Mouse (Mus musculus): Measurements from ENCODE around the gene Sh2d2a. TPM values are rescaled to one million over a fixed set of nuclear protein-coding genes. Genes with fewer than 3 reads are reported as not detected.
"Not testable (repeated sequence)": the region's sequence is repeated elsewhere in the genome, so short reads cannot be mapped to it uniquely, and the experiment has no call there.

The Sh2d2a gene
- not detected in 2 replicates for polyA plus RNA-seq (2016; fragmentation: Nextera tagmentation; extraction: Ambion mirVana)

- ATAC-seq (ENCODE audit: insufficient number of reproducible peaks, insufficient read depth, low FRiP score, low TSS enrichment, low read depth): no peak
- WGBS: 70% methylated on average over 7 of the region's 7 CpGs
- no peaks in the 10 kb centered on the region for H3K36me3 ChIP-seq
Measured at GRCm38 (mm10) chr3:87846650-87847110, at the start of gene Sh2d2a. Gene Sh2d2a, plus strand, starts transcription at chr3:87846755.

DNA sequence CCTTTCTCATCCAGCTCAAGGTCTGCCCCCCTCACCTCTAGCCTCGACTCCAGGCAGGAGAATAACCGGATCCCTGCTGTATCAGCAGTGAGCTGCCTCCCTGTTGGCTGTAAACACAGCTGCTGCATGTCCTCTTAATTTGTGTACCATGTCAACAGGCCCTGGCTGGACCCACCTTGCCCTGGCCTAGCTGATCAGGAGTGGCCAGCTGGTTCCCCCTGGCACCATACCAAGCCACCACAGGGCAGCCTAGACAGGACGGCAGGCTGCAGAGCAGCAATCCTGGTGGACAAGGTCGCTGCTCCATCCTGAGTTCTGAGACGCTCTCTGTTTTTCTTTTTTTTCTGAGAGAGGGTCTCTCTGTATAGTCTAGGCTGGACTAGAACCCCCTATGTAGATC lies 44.9 kb upstream of the Sh2d2a start:
- no peak overlapping the region for H3K4me3 ChIP-seq (replicated peaks)
- H3K36me3 ChIP-seq: no peaks in the 10 kb centered on the region
- 67% methylated on average over 5 of the region's 5 CpGs for WGBS
- H3K4me1 ChIP-seq (replicated peaks): peaks cover 25% of the 10 kb centered on the region
- no peak overlapping the region for H3K27ac ChIP-seq
- H3K4me2 ChIP-seq: no peak overlapping the region
- no peaks in the 10 kb centered on the region for H3K9me3 ChIP-seq
- H3K27me3 ChIP-seq: peaks cover 100% of the 10 kb centered on the region
- no peak for ATAC-seq (ENCODE audit: insufficient number of reproducible peaks, insufficient read depth, low FRiP score, low TSS enrichment, low read depth)
- H3K9ac ChIP-seq (replicated peaks): no peak overlapping the region

More at GRCm38 (mm10) chr3:87846650-87847110, at the start of gene Sh2d2a:
- no peak within 1 kb of the TSS for H3K4me2 ChIP-seq
- no peaks in the 10 kb centered on the region for H3K9me3 ChIP-seq
- H3K27me3 ChIP-seq: no peaks in the 10 kb centered on the region
- H3K9ac ChIP-seq (replicated peaks): no peak within 1 kb of the TSS
- no peaks in the 10 kb centered on the region for H3K4me1 ChIP-seq (replicated peaks)
- H3K4me3 ChIP-seq (replicated peaks): no peak within 1 kb of the TSS
- no peak within 1 kb of the TSS for H3K27ac ChIP-seq

GRCm38 (mm10) chr3:87804038-87804677 lies 42.4 kb upstream of the Sh2d2a start:
- no peak for ATAC-seq (ENCODE audit: insufficient number of reproducible peaks, insufficient read depth, low FRiP score, low TSS enrichment, low read depth)
- H3K36me3 ChIP-seq: no peaks in the 10 kb centered on the region
- H3K9ac ChIP-seq (replicated peaks): no peak overlapping the region
- H3K4me2 ChIP-seq: peak overlapping the region; percentile 47
- peak overlapping the region; percentile 23 for H3K4me3 ChIP-seq (replicated peaks)
- WGBS: 5% methylated on average over 26 of the region's 26 CpGs
- H3K9me3 ChIP-seq: no peaks in the 10 kb centered on the region
- H3K4me1 ChIP-seq (replicated peaks): peaks cover 6% of the 10 kb centered on the region
- peaks cover 100% of the 10 kb centered on the region for H3K27me3 ChIP-seq
- no peak overlapping the region for H3K27ac ChIP-seq

- no peaks in the 10 kb centered on the region for H3K36me3 ChIP-seq
- 5% methylated on average over 28 of the region's 28 CpGs for WGBS
- no peak overlapping the region for H3K27ac ChIP-seq
- H3K4me3 ChIP-seq (replicated peaks): peak overlapping the region; percentile 23
- H3K27me3 ChIP-seq: peaks cover 95% of the 10 kb centered on the region
- H3K4me2 ChIP-seq: peak overlapping the region; percentile 50
- ATAC-seq (ENCODE audit: insufficient number of reproducible peaks, insufficient read depth, low FRiP score, low TSS enrichment, low read depth): no peak; the same call in 1 of the 2 replicates
- H3K9me3 ChIP-seq: no peaks in the 10 kb centered on the region
- peaks cover 11% of the 10 kb centered on the region for H3K4me1 ChIP-seq (replicated peaks)
- peak overlapping the region; percentile 27; the same call in 1 of the 2 replicates for H3K9ac ChIP-seq (replicated peaks)
Measured at GRCm38 (mm10) chr3:87809322-87809962, 37.1 kb upstream of the Sh2d2a start.

- ATAC-seq (ENCODE audit: insufficient number of reproducible peaks, insufficient read depth, low FRiP score, low TSS enrichment, low read depth): no peak
- WGBS: 88% methylated on average over 8 of the region's 8 CpGs
- H3K36me3 ChIP-seq: no peaks in the 10 kb centered on the region
- no peak overlapping the region for H3K9ac ChIP-seq (replicated peaks)
- peaks cover 94% of the 10 kb centered on the region for H3K27me3 ChIP-seq
- peaks cover 11% of the 10 kb centered on the region for H3K4me1 ChIP-seq (replicated peaks)
- no peak overlapping the region for H3K27ac ChIP-seq
- no peak overlapping the region for H3K4me2 ChIP-seq
- no peaks in the 10 kb centered on the region for H3K9me3 ChIP-seq
- no peak overlapping the region for H3K4me3 ChIP-seq (replicated peaks)
Measured at GRCm38 (mm10) chr3:87811297-87811696, 35.3 kb upstream of the Sh2d2a start.

- H3K9ac ChIP-seq (replicated peaks): no peak overlapping the region
- H3K36me3 ChIP-seq: no peaks in the 10 kb centered on the region
- 37% methylated on average over 4 of the region's 4 CpGs for WGBS
- H3K4me2 ChIP-seq: no peak overlapping the region
- no peaks in the 10 kb centered on the region for H3K9me3 ChIP-seq
- H3K27ac ChIP-seq: no peak overlapping the region
- H3K4me1 ChIP-seq (replicated peaks): peaks cover 11% of the 10 kb centered on the region
- ATAC-seq (ENCODE audit: insufficient number of reproducible peaks, insufficient read depth, low FRiP score, low TSS enrichment, low read depth): no peak
- H3K27me3 ChIP-seq: peaks cover 94% of the 10 kb centered on the region
- H3K4me3 ChIP-seq (replicated peaks): no peak overlapping the region
Measured at GRCm38 (mm10) chr3:87812413-87812812, 34.1 kb upstream of the Sh2d2a start.

- H3K4me3 ChIP-seq (replicated peaks): no peak overlapping the region
- 49% methylated on average over 10 of the region's 10 CpGs for WGBS
- H3K36me3 ChIP-seq: no peaks in the 10 kb centered on the region
- H3K9me3 ChIP-seq: no peaks in the 10 kb centered on the region
- H3K9ac ChIP-seq (replicated peaks): no peak overlapping the region
- H3K27me3 ChIP-seq: peaks cover 94% of the 10 kb centered on the region
- no peak overlapping the region for H3K4me2 ChIP-seq
- H3K27ac ChIP-seq: no peak overlapping the region
- ATAC-seq (ENCODE audit: insufficient number of reproducible peaks, insufficient read depth, low FRiP score, low TSS enrichment, low read depth): no peak
- peaks cover 11% of the 10 kb centered on the region for H3K4me1 ChIP-seq (replicated peaks)
Measured at GRCm38 (mm10) chr3:87812873-87813272, 33.7 kb upstream of the Sh2d2a start.

- peak overlapping the region; percentile 16; the same call in 1 of the 2 replicates for H3K4me2 ChIP-seq
- no peak overlapping the region for H3K27ac ChIP-seq
- H3K9me3 ChIP-seq: no peaks in the 10 kb centered on the region
- H3K9ac ChIP-seq (replicated peaks): no peak overlapping the region
- no peaks in the 10 kb centered on the region for H3K4me1 ChIP-seq (replicated peaks)
- no peak overlapping the region for H3K4me3 ChIP-seq (replicated peaks)
- no peak for ATAC-seq (ENCODE audit: insufficient number of reproducible peaks, insufficient read depth, low FRiP score, low TSS enrichment, low read depth)
- H3K27me3 ChIP-seq: peaks cover 82% of the 10 kb centered on the region
- no peaks in the 10 kb centered on the region for H3K36me3 ChIP-seq
- WGBS: 60% methylated on average over 6 of the region's 6 CpGs
Measured at GRCm38 (mm10) chr3:87816166-87816565, 30.4 kb upstream of the Sh2d2a start.

GRCm38 (mm10) chr3:87816646-87817093 lies 29.9 kb upstream of the Sh2d2a start:
- Histone ChIP-seq H3K4me3 (replicated peaks) (no peak overlapping the region), H3K27me3 (peaks cover 77% of the 10 kb centered on the region), H3K9ac (replicated peaks) (peak overlapping the region; percentile 34; the same call in 1 of the 2 replicates), H3K9me3 (no peaks in the 10 kb centered on the region), H3K27ac (no peak overlapping the region), H3K4me2 (peak overlapping the region; percentile 16; the same call in 1 of the 2 replicates), H3K4me1 (replicated peaks) (no peaks in the 10 kb centered on the region), H3K36me3 (no peaks in the 10 kb centered on the region)
- ATAC-seq (ENCODE audit: insufficient number of reproducible peaks, insufficient read depth, low FRiP score, low TSS enrichment, low read depth): 0 out of 2 replicates have a peak, but pooled peaks have one; percentile 13
- WGBS: 7% methylated on average over 12 of the region's 12 CpGs

DNA sequence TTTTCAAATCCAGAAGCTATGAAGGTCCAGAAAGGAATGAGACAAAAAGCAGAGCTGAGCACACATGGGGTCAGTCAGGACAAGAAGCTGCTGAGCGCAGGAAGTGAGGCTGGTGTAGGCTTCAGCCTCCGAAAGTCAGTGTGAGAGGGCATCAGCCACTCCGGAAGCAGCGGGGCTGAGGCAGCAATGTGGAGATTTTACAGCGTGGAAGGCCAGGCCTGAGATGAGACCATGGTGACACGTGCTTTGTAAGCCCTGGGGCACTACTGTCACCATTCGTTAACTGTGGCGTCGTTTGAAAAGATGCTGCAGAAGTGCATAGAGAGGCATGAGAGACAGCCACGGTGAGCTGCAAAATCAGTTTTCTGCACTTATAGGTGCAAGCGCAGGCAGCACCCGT lies 28.3 kb upstream of the Sh2d2a start:
- Histone ChIP-seq H3K36me3 (no peaks in the 10 kb centered on the region), H3K4me1 (replicated peaks) (no peaks in the 10 kb centered on the region), H3K4me2 (no peak overlapping the region), H3K27ac (no peak overlapping the region), H3K27me3 (peaks cover 66% of the 10 kb centered on the region), H3K9me3 (no peaks in the 10 kb centered on the region), H3K9ac (replicated peaks) (no peak overlapping the region), H3K4me3 (replicated peaks) (no peak overlapping the region)
- no peak for ATAC-seq (ENCODE audit: insufficient number of reproducible peaks, insufficient read depth, low FRiP score, low TSS enrichment, low read depth)
- 61% methylated on average over 12 of the region's 12 CpGs for WGBS

DNA sequence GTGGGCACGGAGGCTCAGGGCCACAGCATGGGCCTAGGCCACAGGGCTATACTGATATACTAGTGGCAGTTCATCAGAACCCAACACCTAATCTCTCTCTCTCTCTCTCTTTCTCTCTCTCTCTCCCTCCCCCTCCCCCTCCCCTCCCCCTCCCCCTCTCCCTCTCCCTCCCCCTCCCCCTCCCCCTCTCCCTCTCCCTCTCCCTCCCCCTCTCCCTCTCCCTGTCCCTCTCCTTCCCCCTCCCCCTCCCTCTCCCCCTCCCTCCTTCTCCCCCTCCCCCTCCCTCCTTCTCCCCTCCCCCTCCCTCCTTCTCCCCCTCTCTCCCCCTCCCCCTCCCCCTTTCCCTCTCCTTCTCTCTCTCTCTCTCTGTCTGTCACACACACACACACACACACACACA lies 22.3 kb upstream of the Sh2d2a start, which contains the start of gene Pear1:
TSS of gene Pear1 (minus strand) at position 101 of the 400 bp plus-strand sequence.
- H3K4me1 ChIP-seq (replicated peaks); ATAC-seq (ENCODE audit: insufficient number of reproducible peaks, insufficient read depth, low FRiP score, low TSS enrichment, low read depth); H3K9ac ChIP-seq (replicated peaks); H3K27me3 ChIP-seq; H3K4me3 ChIP-seq (replicated peaks); H3K9me3 ChIP-seq; H3K36me3 ChIP-seq; H3K27ac ChIP-seq; H3K4me2 ChIP-seq: not testable (repeated sequence)
- 83% methylated on average over 1 of the region's 1 CpGs for WGBS

All from limb, embryonic 12.5 days (tissue).